Mouse (Mus musculus) midbrain, embryonic 15.5 days (tissue): Measurements from ENCODE around the gene Ank2. TPM values are rescaled to one million over a fixed set of nuclear protein-coding genes. Genes with fewer than 3 reads are reported as not detected.
A peak's percentile ranks its signal among the peaks of the same experiment; 100 is the strongest.

Experiments used
- ATAC-seq: fragments of 200-750 bp; cut with Nextera tagmentation; replicated peaks from 2 replicates; pipeline ENCODE4 v1.8.0; 2017; ENCODE audit warnings: moderate TSS enrichment
- H3K27ac ChIP-seq: fragments of 300-500 bp; sonication (generic); 2 replicates; pipeline ENCODE4 v1.5.1; 2015; ENCODE audit warnings: mild to moderate bottlenecking, inconsistent platforms
- H3K27me3 ChIP-seq: fragments of 300-500 bp; sonication (generic); replicated peaks from 2 replicates; pipeline ENCODE4 v1.6.1; 2015; ENCODE audit warnings: inconsistent platforms
- H3K36me3 ChIP-seq: fragments of 300-500 bp; sonication (generic); replicated peaks from 2 replicates; pipeline ENCODE4 v1.6.1; 2015; ENCODE audit warnings: inconsistent platforms
- H3K4me1 ChIP-seq: fragments of 300-500 bp; sonication (generic); 2 replicates; pipeline ENCODE4 v1.6.1; 2015; ENCODE audit warnings: inconsistent platforms
- H3K4me2 ChIP-seq: fragments of 300-500 bp; sonication (generic); 2 replicates; pipeline ENCODE4 v1.6.1; 2015; ENCODE audit warnings: inconsistent platforms, mild to moderate bottlenecking, moderate library complexity
- H3K4me3 ChIP-seq: fragments of 300-500 bp; sonication (generic); 2 replicates; pipeline ENCODE4 v1.5.1; 2015; ENCODE audit warnings: mild to moderate bottlenecking, inconsistent platforms
- H3K9ac ChIP-seq: fragments of 300-500 bp; sonication (generic); 2 replicates; pipeline ENCODE4 v1.6.1; 2015; ENCODE audit warnings: mild to moderate bottlenecking, inconsistent platforms
- H3K9me3 ChIP-seq: fragments of 300-500 bp; sonication (generic); 2 replicates; pipeline ENCODE4 v1.6.1; 2016; ENCODE audit warnings: inconsistent platforms
- WGBS: fragments of 180-500 bp; shearing (Covaris S2); methylation state at CpG from one replicate; pipeline ENCODE4 v1.1.7; 2015; ENCODE audit warnings: mixed read lengths; 5-methylcytosine and 5-hydroxymethylcytosine counted together
- microRNA counts: library from miRNA; unstranded; fragments of <30 nt; microRNA quantifications from one replicate; lab custom pipeline; 2016
- microRNA-seq: library from miRNA; unstranded; fragments of <30 nt; microRNA quantifications from one replicate; pipeline ENCODE4, GENCODE M21; 2016
- polyA plus RNA-seq: library from polyadenylated mRNA; unstranded; fragments of >200 nt; fragmentation: Nextera tagmentation; extraction: Ambion mirVana; gene quantifications from 2 replicates; pipeline ENCODE4 v1.2.1, GENCODE M21; 2015

The Ank2 gene
- polyA plus RNA-seq, 1 experiment from 2014 or later = 216 TPM

DNA sequence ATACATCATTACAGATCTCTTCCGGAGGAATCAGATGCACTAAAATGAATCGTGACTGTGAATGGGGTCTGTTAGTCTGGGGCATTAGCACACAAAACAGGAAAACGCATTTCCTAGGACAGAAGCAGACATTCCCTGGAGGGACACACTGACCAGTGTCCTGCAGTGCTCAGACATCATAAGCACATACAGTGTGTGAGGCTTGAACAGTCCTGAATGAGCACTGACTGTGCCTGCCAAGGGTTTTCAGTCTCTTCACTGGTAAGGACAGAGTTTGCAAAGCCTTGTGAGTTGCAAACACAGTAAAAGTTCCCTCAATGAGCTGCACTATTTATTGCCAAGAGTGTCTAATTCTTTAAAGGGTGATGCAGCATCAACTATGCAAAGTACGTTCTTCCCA is 613.1 kb downstream of the Ank2 start:
- no peak for ATAC-seq
- Histone ChIP-seq H3K36me3 (no peaks in the 10 kb centered on the region), H3K9me3 (0 out of 2 replicates have a peak, but pooled peaks cover 2% of the 10 kb centered on the region), H3K4me1 (no peaks in the 10 kb centered on the region), H3K27me3 (no peaks in the 10 kb centered on the region), H3K4me3 (no peak overlapping the region), H3K9ac (no peak overlapping the region), H3K4me2 (no peak overlapping the region), H3K27ac (no peak overlapping the region)
- WGBS = 80% methylated on average over 4 of the region's 4 CpGs

DNA sequence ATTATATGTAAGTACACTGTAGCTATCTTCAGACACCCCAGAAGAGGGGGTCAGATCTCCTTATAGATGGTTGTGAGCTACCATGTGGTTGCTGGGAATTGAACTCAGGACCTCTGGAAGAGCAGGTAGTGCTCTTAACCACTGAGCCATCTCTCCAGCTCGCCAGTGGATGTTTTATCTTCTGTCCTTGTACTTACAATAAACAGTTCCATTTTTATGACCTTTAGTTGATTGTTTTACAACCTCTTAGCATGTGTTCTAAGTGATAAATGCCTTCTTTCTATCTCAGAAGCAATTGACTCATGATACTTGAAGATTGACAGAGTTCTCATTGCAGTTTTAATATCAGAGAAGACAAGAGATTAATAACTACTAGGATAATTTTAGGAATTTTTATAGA is 620.9 kb downstream of the Ank2 start:
- 0 out of 2 replicates have a peak, but pooled peaks cover 2% of the 10 kb centered on the region for H3K9me3 ChIP-seq
- no peaks in the 10 kb centered on the region for H3K36me3 ChIP-seq
- no peaks in the 10 kb centered on the region for H3K27me3 ChIP-seq
- H3K9ac ChIP-seq = no peak overlapping the region
- no peak overlapping the region for H3K4me2 ChIP-seq
- ATAC-seq = no peak
- 35% methylated on average over 1 of the region's 1 CpGs for WGBS
- no peak overlapping the region for H3K4me3 ChIP-seq
- no peak overlapping the region for H3K27ac ChIP-seq
- H3K4me1 ChIP-seq = no peaks in the 10 kb centered on the region

MicroRNA genes within 50 kb of the gene (microRNA counts, 519-probe panel; counts per million panel counts)
- microRNA mmu-miR-302a (lab: Ali Mortazavi, UCI) (not detected), microRNA mmu-miR-302b (lab: Ali Mortazavi, UCI) (not detected), microRNA mmu-miR-302c (lab: Ali Mortazavi, UCI) (not detected), microRNA mmu-miR-302d (lab: Ali Mortazavi, UCI) (1,851 counts per million, percentile 12 among the panel's probes with 10 or more counts), microRNA mmu-miR-367 (lab: Ali Mortazavi, UCI) (2,639 counts per million, percentile 56 among the panel's probes with 10 or more counts)

Small RNA genes within 50 kb of the gene (microRNA-seq; reads per million reads assigned to microRNA genes)
- not detected for gene Gm44494
- 440 reads per million, percentile 70 among the genes with 10 or more reads in this experiment for gene Mir302a
- gene Mir302b = 241 reads per million, percentile 64 among the genes with 10 or more reads in this experiment
- 35.9 reads per million, percentile 42 among the genes with 10 or more reads in this experiment for gene Mir302c
- gene Mir302d = 374 reads per million, percentile 67 among the genes with 10 or more reads in this experiment
- not detected for gene Mir367

Other genes starting within 250 kb of the Ank2 start
- 25.3 and 26.0 TPM in 2 replicates for gene Larp7, start 54.0 kb upstream of the Ank2 start, polyA plus RNA-seq
- 2.8 and 3.3 TPM in 2 replicates for gene Zgrf1, start 54.1 kb upstream of the Ank2 start, polyA plus RNA-seq
- gene Neurog2, start 133.8 kb upstream of the Ank2 start, polyA plus RNA-seq = 15.1 and 16.5 TPM in 2 replicates